Mouse (Mus musculus) embryo, embryonic 11.5 days (tissue): ENCODE data around the gene Plxnd1.
A peak's percentile ranks its signal among the peaks of the same experiment; 100 is the strongest.

Experiments used
- DNase-seq: peaks from one replicate; pipeline ENCODE4 v3.0.0-alpha.2; 2012; ENCODE audit warnings: low read depth, low spot score

The Plxnd1 gene

DNA sequence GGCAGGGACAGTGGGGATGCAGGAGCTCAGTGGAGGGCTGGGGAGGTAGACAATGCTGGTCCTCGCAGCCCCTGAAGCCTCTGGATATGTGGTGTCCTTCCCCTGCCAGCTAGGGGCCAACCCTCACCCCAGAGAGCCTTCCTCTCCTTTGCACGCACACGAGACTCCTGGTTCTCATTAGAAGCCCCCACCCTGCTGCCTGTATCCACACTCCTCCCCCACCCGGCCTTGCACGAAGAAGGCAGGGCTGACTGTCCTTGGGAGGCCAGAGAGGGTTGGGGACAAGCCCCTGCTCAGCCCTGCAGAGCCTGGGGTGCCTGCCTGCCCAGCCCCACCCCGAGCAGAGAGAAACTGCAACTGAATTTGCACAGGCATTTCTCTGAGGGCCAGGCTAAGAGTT is 37.1 kb downstream of the Plxnd1 start:
- no peak for DNase-seq

DNA sequence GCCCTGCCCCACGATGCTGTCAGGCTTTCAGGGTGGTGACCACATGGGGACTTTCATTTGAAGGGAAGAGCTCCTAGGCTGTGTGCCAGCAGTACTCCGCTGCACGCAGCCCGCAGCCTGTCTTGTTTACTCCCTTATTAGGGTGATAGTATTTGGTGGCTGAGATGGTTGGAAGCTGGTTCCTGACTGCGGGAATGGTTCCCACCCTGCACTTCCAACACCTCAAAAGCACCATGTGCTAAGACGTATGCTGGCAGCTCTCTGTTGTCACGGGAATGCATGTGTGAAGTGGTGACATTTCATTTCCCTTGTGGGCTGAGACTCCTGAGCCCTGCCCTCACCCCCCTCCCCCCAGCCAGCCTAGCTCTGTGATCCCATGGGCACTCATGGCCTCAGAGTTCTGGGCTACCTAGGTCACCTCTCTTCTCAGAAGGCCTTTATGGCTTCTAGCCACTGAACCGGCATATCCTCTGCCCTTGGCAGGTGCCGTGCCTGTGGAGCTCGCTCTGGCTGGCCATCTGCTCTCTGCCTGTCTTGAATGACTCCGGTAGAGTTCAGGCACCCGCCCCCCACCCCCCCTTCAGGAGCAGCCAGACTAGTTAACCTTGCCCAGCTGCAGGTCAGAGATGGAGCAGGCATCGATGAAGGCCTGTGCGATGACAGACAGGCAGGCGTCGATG is 37.7 kb downstream of the Plxnd1 start:
- DNase-seq = no peak

- DNase-seq = no peak
These were observed 38.3 kb downstream of the Plxnd1 start for GRCm38 (mm10) chr6:115956418-115956921.

- DNase-seq = no peak
These were observed 39.1 kb downstream of the Plxnd1 start for GRCm38 (mm10) chr6:115955664-115956063.

- no peak for DNase-seq
These were observed 39.6 kb downstream of the Plxnd1 start for GRCm38 (mm10) chr6:115955169-115955568.

GRCm38 (mm10) chr6:115954506-115955074 is 40.2 kb downstream of the Plxnd1 start:
- no peak for DNase-seq

- DNase-seq = no peak
These were observed 48.4 kb downstream of the Plxnd1 start for GRCm38 (mm10) chr6:115946389-115946788.

DNA sequence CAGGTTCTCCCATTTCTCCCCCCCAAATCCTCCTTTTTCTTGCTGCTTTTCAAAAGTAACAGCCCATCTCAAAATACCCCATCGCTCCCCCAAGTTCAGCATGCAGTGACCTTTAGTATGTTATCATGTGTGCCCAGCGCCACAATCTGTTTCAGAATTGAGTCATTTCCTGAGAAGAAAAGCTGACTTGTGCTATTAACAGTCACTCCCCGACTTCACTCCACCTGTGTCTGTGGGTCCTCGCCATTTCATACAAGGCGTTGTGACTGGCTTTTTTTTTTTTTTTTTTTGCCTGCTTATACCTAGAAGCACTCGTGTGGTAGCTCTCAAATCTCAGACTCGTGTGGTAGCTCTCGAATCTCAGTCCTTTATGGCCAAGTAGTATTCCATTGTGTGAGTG is 49.2 kb downstream of the Plxnd1 start:
- DNase-seq = no peak

- no peak for DNase-seq
These were observed 50.2 kb downstream of the Plxnd1 start, which contains the start of gene H1foo for GRCm38 (mm10) chr6:115944638-115945037. Gene H1foo (plus strand): TSS chr6:115944938.

- DNase-seq = no peak
These were observed 51.0 kb downstream of the Plxnd1 start for GRCm38 (mm10) chr6:115943498-115944427.

- DNase-seq = peak; percentile 22
These were observed 53.7 kb downstream of the Plxnd1 start for GRCm38 (mm10) chr6:115941128-115941527.

DNA sequence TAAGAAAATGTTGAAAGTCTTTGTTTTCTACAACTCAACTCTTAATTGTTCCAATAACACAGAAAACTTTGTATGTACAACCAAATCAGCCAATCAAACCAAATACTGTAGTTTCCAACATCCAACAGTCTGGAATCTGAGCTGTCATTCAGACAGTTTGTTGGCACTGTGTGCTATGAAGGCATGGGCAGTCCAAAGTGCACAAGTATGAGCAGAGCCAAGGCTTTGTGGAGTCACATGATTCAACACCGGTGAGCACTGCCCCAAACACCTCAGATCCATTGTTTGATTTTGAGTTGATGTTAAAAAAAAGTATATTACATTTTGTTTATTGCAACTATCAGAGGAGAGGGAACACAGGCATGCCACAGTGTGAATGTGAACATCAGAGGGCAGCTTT is 54.2 kb downstream of the Plxnd1 start:
- DNase-seq = no peak

- DNase-seq = no peak
These were observed 56.0 kb downstream of the Plxnd1 start for GRCm38 (mm10) chr6:115938798-115939197.

- DNase-seq = no peak
These were observed 56.8 kb downstream of the Plxnd1 start for GRCm38 (mm10) chr6:115938011-115938410.

DNA sequence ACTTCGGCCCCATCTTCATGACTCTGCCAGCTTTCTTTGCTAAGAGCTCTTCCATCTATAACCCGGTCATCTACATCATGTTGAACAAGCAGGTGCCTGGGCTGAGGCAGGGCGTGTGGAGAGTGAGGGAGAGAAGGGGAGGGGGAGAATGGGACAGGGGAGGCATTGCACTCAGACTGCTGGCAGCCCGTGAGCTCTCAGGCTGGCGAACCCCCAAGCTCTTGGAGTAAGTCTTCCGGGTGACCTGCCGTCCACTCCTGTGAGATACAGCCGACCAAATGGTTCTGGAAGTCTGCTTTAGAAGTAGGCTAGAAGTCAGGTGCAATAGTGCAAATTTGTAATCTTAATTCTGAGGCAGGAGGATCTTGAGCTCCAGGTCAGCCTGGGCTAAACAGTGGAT is 59.3 kb downstream of the Plxnd1 start:
- no peak for DNase-seq

- no peak for DNase-seq
These were observed 62.4 kb downstream of the Plxnd1 start for GRCm38 (mm10) chr6:115932391-115932790.

DNA sequence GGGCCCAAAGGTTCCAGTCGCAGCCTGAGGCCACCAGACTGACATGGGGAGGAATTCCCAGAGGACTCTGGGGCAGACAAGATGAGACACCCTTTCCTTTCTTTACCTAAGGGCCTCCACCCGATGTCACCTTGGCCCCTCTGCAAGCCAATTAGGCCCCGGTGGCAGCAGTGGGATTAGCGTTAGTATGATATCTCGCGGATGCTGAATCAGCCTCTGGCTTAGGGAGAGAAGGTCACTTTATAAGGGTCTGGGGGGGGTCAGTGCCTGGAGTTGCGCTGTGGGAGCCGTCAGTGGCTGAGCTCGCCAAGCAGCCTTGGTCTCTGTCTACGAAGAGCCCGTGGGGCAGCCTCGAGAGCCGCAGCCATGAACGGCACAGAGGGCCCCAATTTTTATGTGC is 63.2 kb downstream of the Plxnd1 start, which contains the start of gene Rho:
Gene Rho, plus strand, starts transcription at position 110 of the 400 bp plus-strand sequence.
- no peak for DNase-seq

DNA sequence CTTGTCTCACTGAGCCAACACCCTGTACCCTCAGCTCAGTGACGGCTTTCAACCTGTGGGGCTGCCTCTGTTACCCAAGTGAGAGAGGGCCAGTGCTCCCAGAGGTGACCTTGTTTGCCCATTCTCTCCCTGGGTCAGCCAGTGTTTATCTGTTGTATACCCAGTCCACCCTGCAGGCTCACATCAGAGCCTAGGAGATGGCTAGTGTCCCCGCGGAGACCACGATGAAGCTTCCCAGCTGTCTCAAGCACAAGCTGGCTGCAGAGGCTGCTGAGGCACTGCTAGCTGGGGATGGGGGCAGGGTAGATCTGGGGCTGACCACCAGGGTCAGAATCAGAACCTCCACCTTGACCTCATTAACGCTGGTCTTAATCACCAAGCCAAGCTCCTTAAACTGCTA is 64.8 kb downstream of the Plxnd1 start:
- DNase-seq = no peak

- no peak for DNase-seq
These were observed 67.2 kb downstream of the Plxnd1 start for GRCm38 (mm10) chr6:115927292-115928242.

DNA sequence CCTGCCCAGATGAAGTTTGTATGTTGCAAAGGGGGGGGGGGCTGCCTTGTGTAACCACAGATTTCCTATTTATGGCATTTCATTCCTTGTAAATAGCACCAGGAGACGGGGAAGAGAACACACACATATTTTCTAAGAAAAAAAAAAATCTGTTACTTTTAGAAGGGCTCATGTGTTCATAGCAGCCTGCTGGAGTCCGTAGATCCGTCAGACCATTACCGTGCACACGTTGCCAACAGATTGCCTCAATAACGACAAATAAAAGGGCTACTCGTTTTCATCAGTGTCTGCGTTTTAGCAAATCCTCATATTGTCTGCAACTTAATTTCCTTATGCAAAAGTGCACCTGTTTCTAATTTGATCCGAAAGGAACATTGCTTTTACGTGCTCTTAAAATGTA is 68.4 kb downstream of the Plxnd1 start:
- no peak for DNase-seq

GRCm38 (mm10) chr6:115924829-115925228 is 70.0 kb downstream of the Plxnd1 start:
- DNase-seq = no peak
